Mouse (Mus musculus): ENCODE results near the gene Tmprss11d. TPM values are rescaled to one million over a fixed set of nuclear protein-coding genes. Genes with fewer than 3 reads are reported as not detected.
"Not testable (repeated sequence)": the region's sequence is repeated elsewhere in the genome, so short reads cannot be mapped to it uniquely, and the experiment has no call there.

The Tmprss11d gene
- not detected for total RNA-seq (2022)

GRCm38 (mm10) chr5:86373320-86373719 is at the start of gene Tmprss11d:
TSS of gene Tmprss11d (minus strand) at chr5:86373420.
- DNase-seq (ENCODE audit: low spot score in 2 of 2), result no peak

GRCm38 (mm10) chr5:86421323-86422028 is 48.3 kb upstream of the Tmprss11d start:
- no peak for DNase-seq (ENCODE audit: low spot score in 2 of 2)

GRCm38 (mm10) chr5:86419494-86419893 is 46.3 kb upstream of the Tmprss11d start:
- no peak for DNase-seq (ENCODE audit: low spot score in 2 of 2)

- DNase-seq (ENCODE audit: low spot score in 2 of 2), result no peak
These were observed 41.1 kb upstream of the Tmprss11d start for GRCm38 (mm10) chr5:86414280-86414679.

- DNase-seq (ENCODE audit: low spot score in 2 of 2), result no peak
These were observed 37.6 kb upstream of the Tmprss11d start for GRCm38 (mm10) chr5:86410815-86411214.

- DNase-seq (ENCODE audit: low spot score in 2 of 2), result no peak
These were observed 34.7 kb upstream of the Tmprss11d start for GRCm38 (mm10) chr5:86407941-86408340.

GRCm38 (mm10) chr5:86407191-86407590 is 34.0 kb upstream of the Tmprss11d start:
- no peak for DNase-seq (ENCODE audit: low spot score in 2 of 2)

- DNase-seq (ENCODE audit: low spot score in 2 of 2), result no peak
These were observed 13.7 kb downstream of the Tmprss11d start for GRCm38 (mm10) chr5:86359412-86359985.

GRCm38 (mm10) chr5:86352966-86353365 is 20.3 kb downstream of the Tmprss11d start:
- peak; percentile 5 to 31 for DNase-seq (ENCODE audit: low spot score in 2 of 2)

GRCm38 (mm10) chr5:86318018-86318956 is 54.9 kb downstream of the Tmprss11d start:
- not testable (repeated sequence) for DNase-seq (ENCODE audit: low spot score in 2 of 2)

- no peak for DNase-seq (ENCODE audit: low spot score in 2 of 2)
These were observed 67.1 kb downstream of the Tmprss11d start for GRCm38 (mm10) chr5:86306116-86306515.

- DNase-seq (ENCODE audit: low spot score in 2 of 2), result no peak
These were observed 69.3 kb downstream of the Tmprss11d start for GRCm38 (mm10) chr5:86303877-86304276.

- DNase-seq (ENCODE audit: low spot score in 2 of 2), result no peak
These were observed 84.0 kb downstream of the Tmprss11d start, which contains the start of gene Tmprss11c for GRCm38 (mm10) chr5:86289208-86289607. TSS of gene Tmprss11c (minus strand) at chr5:86289308.

Other genes starting within 250 kb of the Tmprss11d start
- gene Uba6, start 200.6 kb downstream of the Tmprss11d start, total RNA-seq (2022), result 10 to 100 TPM; 14.9 to 26.5 (median 20.3) TPM
- not detected for gene Gnrhr, start 175.5 kb downstream of the Tmprss11d start, total RNA-seq (2022)
- gene Tmprss11c, start 84.1 kb downstream of the Tmprss11d start, total RNA-seq (2022), result not detected
- under 1 TPM in 1 of 4 experiments, not detected in 3; 0.22 TPM for gene Tmprss11a, start 95.6 kb upstream of the Tmprss11d start, total RNA-seq (2022)
- not detected for gene Tmprss11g, start 145.2 kb upstream of the Tmprss11d start, total RNA-seq (2022)